Mouse (Mus musculus) hindbrain, embryonic 14.5 days (tissue): ENCODE measurements at regions not wholly inside any gene's neighbourhood (a gene's known extent, or its start where the extent isn't known, plus 50 kb on each side); places are given as distances from the start of the nearest gene placed in this dataset.

Source experiments
- ATAC-seq: fragments of 200-750 bp; cut with Nextera tagmentation; 2 replicates; pipeline ENCODE4 v1.8.0; 2017; ENCODE audit warnings: moderate number of reproducible peaks, mild to moderate bottlenecking, moderate TSS enrichment, moderate library complexity; ENCODE audit not compliant: low FRiP score
- DNase-seq: peaks from one replicate; pipeline ENCODE4 v3.0.0-alpha.2; 2015; ENCODE audit warnings: low spot score
- H3K27ac ChIP-seq: fragments of 300-500 bp; sonication (generic); 2 replicates; pipeline ENCODE4 v1.5.1; 2014; ENCODE audit warnings: mild to moderate bottlenecking, moderate library complexity
- H3K27me3 ChIP-seq: fragments of 300-500 bp; sonication (generic); 2 replicates; pipeline ENCODE4 v1.6.1; 2014; ENCODE audit warnings: mild to moderate bottlenecking, low read length, mixed read lengths; ENCODE audit not compliant: control insufficient read depth, insufficient read depth
- H3K36me3 ChIP-seq: fragments of 300-500 bp; sonication (generic); replicated peaks from 2 replicates; pipeline ENCODE4 v1.6.1; 2014; ENCODE audit not compliant: control insufficient read depth, insufficient read depth
- H3K4me1 ChIP-seq: fragments of 300-500 bp; sonication (generic); replicated peaks from 2 replicates; pipeline ENCODE4 v1.6.1; 2014; ENCODE audit warnings: antibody characterized with exemption, low read length, mixed read lengths; ENCODE audit not compliant: control insufficient read depth, insufficient read depth
- H3K4me2 ChIP-seq: fragments of 300-500 bp; sonication (generic); replicated peaks from 2 replicates; pipeline ENCODE4 v1.6.1; 2014; ENCODE audit warnings: mild to moderate bottlenecking, moderate library complexity
- H3K4me3 ChIP-seq: fragments of 300-500 bp; sonication (generic); replicated peaks from 2 replicates; pipeline ENCODE4 v1.5.1; 2014; ENCODE audit warnings: mild to moderate bottlenecking, low read length
- H3K9ac ChIP-seq: fragments of 300-500 bp; sonication (generic); 2 replicates; pipeline ENCODE4 v1.6.1; 2014
- H3K9me3 ChIP-seq: fragments of 300-500 bp; sonication (generic); 2 replicates; pipeline ENCODE4 v1.6.1; 2016; ENCODE audit warnings: low read length; ENCODE audit not compliant: control insufficient read depth
- WGBS: fragments of 180-500 bp; shearing (Covaris S2); extraction: QIAGEN DNeasy Blood & Tissue Kit; methylation state at CpG from one replicate; pipeline ENCODE4 v1.1.7; 2014; 5-methylcytosine and 5-hydroxymethylcytosine counted together

GRCm38 (mm10) chr8:49541337-49541736 lies 697.6 kb upstream of the Tenm3 start:
- Histone ChIP-seq H3K4me3 (no peak overlapping the region), H3K27ac (no peak overlapping the region), H3K9ac (no peak overlapping the region), H3K36me3 (no peaks in the 10 kb centered on the region), H3K9me3 (no peaks in the 10 kb centered on the region), H3K4me2 (no peak overlapping the region), H3K4me1 (no peaks in the 10 kb centered on the region), H3K27me3 (no peaks in the 10 kb centered on the region)
- ATAC-seq, result no peak
- no peak for DNase-seq
- 71% methylated on average over 5 of the region's 5 CpGs for WGBS

DNA sequence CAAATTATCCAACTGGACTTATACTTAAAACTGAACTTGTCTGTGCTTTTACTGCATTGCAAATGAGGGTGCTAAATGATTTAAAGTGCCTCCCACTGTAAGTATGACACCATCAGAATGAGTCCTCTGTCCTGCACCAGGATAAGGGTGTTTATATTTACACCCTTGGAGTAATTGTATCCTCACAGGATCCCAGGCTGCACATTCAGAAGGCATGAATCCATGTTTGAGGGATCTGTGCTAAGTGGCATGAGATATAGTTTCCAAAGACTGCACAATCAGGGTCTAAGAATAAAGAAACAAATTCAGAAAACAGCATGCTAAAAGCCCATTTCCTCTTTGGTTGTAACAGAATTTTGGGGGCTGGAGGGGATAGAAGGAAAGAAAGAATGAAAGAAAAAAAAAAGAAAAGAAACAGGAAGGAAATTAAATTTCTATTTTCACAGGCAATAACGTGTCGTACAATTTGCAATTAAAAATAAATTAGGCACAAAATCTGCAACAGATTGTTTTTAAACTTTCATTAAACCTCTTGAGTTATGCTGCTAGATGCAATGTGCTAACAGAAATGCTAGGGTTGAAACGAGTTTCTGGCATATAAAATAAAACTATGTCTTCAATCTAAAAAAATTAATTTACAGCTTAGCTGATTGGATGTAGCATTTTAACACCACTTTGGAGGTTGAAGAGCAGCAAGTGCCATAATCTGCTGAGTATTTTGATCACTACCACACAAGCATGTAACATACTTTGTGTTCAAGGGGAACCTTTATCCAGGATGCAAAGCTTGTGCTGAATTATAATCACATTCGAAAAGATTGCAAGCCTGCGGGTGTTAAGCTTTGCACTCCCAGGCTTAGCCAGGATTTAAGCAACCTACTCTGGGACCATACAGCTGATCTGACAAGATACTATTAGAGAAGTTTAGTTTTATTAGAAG lies 689.9 kb upstream of the Tenm3 start:
- no peak overlapping the region for H3K27ac ChIP-seq
- no peak overlapping the region for H3K4me3 ChIP-seq
- H3K9ac ChIP-seq, result no peak overlapping the region
- H3K36me3 ChIP-seq, result no peaks in the 10 kb centered on the region
- H3K4me2 ChIP-seq, result no peak overlapping the region
- ATAC-seq (no peak), DNase-seq (no peak)
- 77% methylated on average over 5 of the region's 5 CpGs for WGBS
- no peaks in the 10 kb centered on the region for H3K4me1 ChIP-seq
- no peaks in the 10 kb centered on the region for H3K27me3 ChIP-seq
- no peaks in the 10 kb centered on the region for H3K9me3 ChIP-seq

GRCm38 (mm10) chr8:49529294-49529693 lies 685.5 kb upstream of the Tenm3 start:
- Histone ChIP-seq H3K27ac (no peak overlapping the region), H3K4me3 (no peak overlapping the region), H3K4me1 (no peaks in the 10 kb centered on the region), H3K4me2 (no peak overlapping the region), H3K36me3 (no peaks in the 10 kb centered on the region), H3K27me3 (no peaks in the 10 kb centered on the region), H3K9me3 (no peaks in the 10 kb centered on the region), H3K9ac (no peak overlapping the region)
- ATAC-seq (no peak; the same call in 1 of the 2 replicates), DNase-seq (no peak)
- 73% methylated on average over 4 of the region's 4 CpGs for WGBS

DNA sequence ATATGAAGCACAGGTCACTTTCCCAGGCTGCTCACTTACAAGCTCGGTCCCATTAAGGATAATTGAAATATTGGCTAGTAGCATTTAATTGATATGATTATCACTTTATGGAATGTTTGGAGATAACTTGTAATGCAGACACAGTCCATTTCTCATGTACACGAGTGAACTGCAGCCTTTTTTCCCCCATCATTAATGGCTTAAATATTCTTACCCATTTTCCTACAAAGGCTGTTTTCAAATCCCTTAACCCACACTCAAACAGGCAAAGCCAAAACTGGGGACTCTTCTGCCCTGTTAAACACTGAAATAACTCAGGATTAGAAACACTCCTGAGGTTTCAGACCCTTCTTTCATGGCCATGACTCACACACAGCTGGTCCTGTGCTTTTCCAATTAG lies 649.2 kb upstream of the Tenm3 start:
- ATAC-seq (no peak), DNase-seq (no peak)
- no peak overlapping the region for H3K9ac ChIP-seq
- no peak overlapping the region for H3K4me3 ChIP-seq
- no peak overlapping the region for H3K27ac ChIP-seq
- no peaks in the 10 kb centered on the region for H3K4me1 ChIP-seq
- no peaks in the 10 kb centered on the region for H3K27me3 ChIP-seq
- H3K4me2 ChIP-seq, result no peak overlapping the region
- WGBS, result 68% methylated on average over 2 of the region's 2 CpGs
- H3K9me3 ChIP-seq, result no peaks in the 10 kb centered on the region
- H3K36me3 ChIP-seq, result no peaks in the 10 kb centered on the region

DNA sequence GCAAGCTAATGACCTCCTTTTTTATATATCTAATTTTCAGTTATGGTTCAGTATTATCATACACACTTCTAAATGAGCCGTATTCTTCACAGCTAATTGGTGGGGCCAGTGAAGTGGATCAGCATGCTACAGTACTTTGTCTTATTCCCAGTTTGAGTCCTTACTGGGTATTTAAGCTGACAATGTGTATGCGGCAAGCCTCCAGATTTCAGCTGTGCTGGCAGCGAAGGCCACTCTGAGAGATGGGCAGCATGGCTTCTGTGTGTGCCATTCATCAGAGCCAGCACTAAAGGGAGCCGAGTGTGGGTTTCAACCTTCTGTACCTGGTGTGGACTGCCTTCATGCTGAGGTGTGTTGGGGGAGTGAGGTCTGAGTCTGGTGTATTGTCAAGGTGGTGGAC lies 641.5 kb upstream of the Tenm3 start:
- DNase-seq (peak; percentile 38), ATAC-seq (peak; percentile 51; the same call in 1 of the 2 replicates)
- Histone ChIP-seq H3K27me3 (no peaks in the 10 kb centered on the region), H3K4me1 (0 out of 2 replicates have a peak, but pooled peaks cover 5% of the 10 kb centered on the region), H3K9ac (no peak overlapping the region), H3K4me3 (no peak overlapping the region), H3K36me3 (no peaks in the 10 kb centered on the region), H3K9me3 (no peaks in the 10 kb centered on the region), H3K4me2 (0 out of 2 replicates have a peak overlapping the region, but pooled peaks have one; percentile 15), H3K27ac (peak overlapping the region; percentile 68; the same call in 1 of the 2 replicates)
- WGBS, result 54% methylated on average over 4 of the region's 4 CpGs

- Histone ChIP-seq H3K4me2 (no peak overlapping the region), H3K27me3 (no peaks in the 10 kb centered on the region), H3K36me3 (no peaks in the 10 kb centered on the region), H3K4me3 (no peak overlapping the region), H3K4me1 (0 out of 2 replicates have a peak, but pooled peaks cover 5% of the 10 kb centered on the region), H3K9ac (no peak overlapping the region), H3K27ac (no peak overlapping the region), H3K9me3 (no peaks in the 10 kb centered on the region)
- DNase-seq, result no peak
- no peak for ATAC-seq
- WGBS, result 64% methylated on average over 6 of the region's 6 CpGs
Measured at GRCm38 (mm10) chr8:49481476-49481992, 637.8 kb upstream of the Tenm3 start.

DNA sequence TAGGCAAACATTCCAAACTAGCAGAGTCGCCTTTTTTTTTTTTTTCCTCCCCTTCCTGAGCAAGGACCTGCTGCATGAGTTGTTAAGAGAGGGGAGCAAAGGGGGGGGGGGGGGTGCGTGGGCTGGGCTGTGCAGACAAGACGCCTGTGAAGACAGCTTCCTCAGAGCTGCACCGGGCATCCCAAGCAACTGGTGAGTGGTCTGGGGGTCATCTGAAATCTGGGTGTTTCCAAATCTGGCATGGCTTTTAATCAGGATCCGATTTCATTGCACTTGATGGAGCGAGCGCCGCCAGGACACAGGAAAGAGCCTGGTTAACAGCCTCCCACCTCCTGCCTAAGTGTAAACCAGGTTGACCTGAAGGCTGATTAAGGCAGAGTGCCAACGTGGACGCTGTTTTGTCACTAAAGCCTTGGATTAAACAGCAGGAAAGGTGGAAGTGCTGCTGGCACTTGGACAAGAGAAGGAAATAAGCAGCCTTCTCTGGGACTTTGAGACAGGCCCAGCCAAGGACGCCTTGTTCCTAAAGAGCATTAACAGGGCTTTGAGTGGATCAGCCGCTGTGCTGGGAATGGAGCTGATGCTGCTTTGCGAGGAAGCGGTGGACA lies 622.3 kb upstream of the Tenm3 start:
- no peak overlapping the region for H3K4me2 ChIP-seq
- ATAC-seq (no peak), DNase-seq (no peak)
- no peaks in the 10 kb centered on the region for H3K9me3 ChIP-seq
- no peak overlapping the region for H3K4me3 ChIP-seq
- peaks cover 11% of the 10 kb centered on the region for H3K4me1 ChIP-seq
- no peak overlapping the region for H3K27ac ChIP-seq
- WGBS, result 57% methylated on average over 14 of the region's 14 CpGs
- H3K9ac ChIP-seq, result no peak overlapping the region
- no peaks in the 10 kb centered on the region for H3K27me3 ChIP-seq
- H3K36me3 ChIP-seq, result no peaks in the 10 kb centered on the region

- Histone ChIP-seq H3K9me3 (no peaks in the 10 kb centered on the region), H3K4me3 (no peak overlapping the region), H3K27ac (no peak overlapping the region), H3K27me3 (no peaks in the 10 kb centered on the region), H3K4me2 (no peak overlapping the region), H3K36me3 (no peaks in the 10 kb centered on the region), H3K9ac (no peak overlapping the region), H3K4me1 (peaks cover 11% of the 10 kb centered on the region)
- no peak for DNase-seq
- WGBS, result 35% methylated on average over 7 of the region's 7 CpGs
- ATAC-seq, result no peak
Measured at GRCm38 (mm10) chr8:49465070-49465469, 621.3 kb upstream of the Tenm3 start.

GRCm38 (mm10) chr8:49462602-49463001 lies 618.9 kb upstream of the Tenm3 start:
- H3K4me1 ChIP-seq, result peaks cover 11% of the 10 kb centered on the region
- H3K27ac ChIP-seq, result peak overlapping the region; percentile 63
- WGBS, result 35% methylated on average over 8 of the region's 8 CpGs
- no peaks in the 10 kb centered on the region for H3K9me3 ChIP-seq
- peak; percentile 32 for DNase-seq
- H3K36me3 ChIP-seq, result no peaks in the 10 kb centered on the region
- no peaks in the 10 kb centered on the region for H3K27me3 ChIP-seq
- H3K4me2 ChIP-seq, result peak overlapping the region; percentile 35
- no peak overlapping the region for H3K9ac ChIP-seq
- no peak overlapping the region for H3K4me3 ChIP-seq
- no peak for ATAC-seq
